8 mouse cellular contexts compared by ENCODE assay signal in genomic region chr9:95279590-95280344, GRCm38 (mm10).
DNase-seq lines count a peak whose midpoint lies in the region; ATAC-seq and TF ChIP-seq lines count a peak whose summit lies in the region.

No protein-coding gene starts in this region.

- 81% methylated on average over 10 of the region's 10 CpGs for WGBS in forebrain, embryonic 14.5 days
- 87% methylated on average over 10 of the region's 10 CpGs for WGBS in forebrain, embryonic 10.5 days
- 55% methylated on average over 10 of the region's 10 CpGs for WGBS in kidney, postnatal 0 days
- WGBS in midbrain, postnatal 0 days: 80% methylated on average over 10 of the region's 10 CpGs

- H3K9ac ChIP-seq in forebrain, embryonic 14.5 days (ENCODE audit: low read length): no peak overlapping the region
- no peak overlapping the region for H3K9ac ChIP-seq in kidney, postnatal 0 days (ENCODE audit: low read depth, low read length)
- H3K9ac ChIP-seq in midbrain, postnatal 0 days (replicated peaks; ENCODE audit: low read length, poor library complexity, severe bottlenecking): no peak overlapping the region

- no peak overlapping the region for H3K27ac ChIP-seq in forebrain, embryonic 14.5 days (ENCODE audit: low read depth, low read length)
- H3K27ac ChIP-seq in forebrain, embryonic 10.5 days: no peak overlapping the region
- no peak overlapping the region for H3K27ac ChIP-seq in kidney, postnatal 0 days
- no peak overlapping the region for H3K27ac ChIP-seq in midbrain, postnatal 0 days (ENCODE audit: low read depth, low read length)

- H3K4me3 ChIP-seq in forebrain, embryonic 14.5 days (ENCODE audit: low read depth, low read length): no peak overlapping the region
- no peak overlapping the region for H3K4me3 ChIP-seq in forebrain, embryonic 10.5 days
- no peak overlapping the region for H3K4me3 ChIP-seq in kidney, postnatal 0 days (replicated peaks; ENCODE audit: low read depth, low read length)
- H3K4me3 ChIP-seq in midbrain, postnatal 0 days (ENCODE audit: low read depth, low read length): no peak overlapping the region

- no peak for TF ChIP-seq CTCF in kidney, postnatal 0 days (IDR thresholded peaks at IDR 0.05; ENCODE audit: low read depth)
- TF ChIP-seq CTCF in midbrain, postnatal 0 days (IDR thresholded peaks at IDR 0.05): no peak

- no peak overlapping the region for H3K4me2 ChIP-seq in forebrain, embryonic 14.5 days (ENCODE audit: low read length)
- H3K4me2 ChIP-seq in kidney, postnatal 0 days (ENCODE audit: low read length): no peak overlapping the region
- no peak overlapping the region for H3K4me2 ChIP-seq in midbrain, postnatal 0 days (ENCODE audit: low read depth, low read length, poor library complexity, severe bottlenecking)

- ATAC-seq in forebrain, embryonic 14.5 days: peak; percentile 50; the same call in 1 of the 2 replicates
- no peak for ATAC-seq in kidney, postnatal 0 days (replicated peaks; ENCODE audit: low FRiP score, low read depth)
- no peak for ATAC-seq in midbrain, postnatal 0 days (ENCODE audit: low FRiP score)

- no peaks in the 10 kb centered on the region for H3K36me3 ChIP-seq in forebrain, embryonic 14.5 days (ENCODE audit: control insufficient read depth, insufficient read depth, low read length)
- H3K36me3 ChIP-seq in forebrain, embryonic 10.5 days (replicated peaks): no peaks in the 10 kb centered on the region
- no peaks in the 10 kb centered on the region for H3K36me3 ChIP-seq in kidney, postnatal 0 days (ENCODE audit: insufficient read depth, low read length)
- no peaks in the 10 kb centered on the region for H3K36me3 ChIP-seq in midbrain, postnatal 0 days (ENCODE audit: insufficient read depth, low read length)

- H3K27me3 ChIP-seq in forebrain, embryonic 14.5 days (replicated peaks; ENCODE audit: control insufficient read depth, insufficient read depth, low read length): no peaks in the 10 kb centered on the region
- no peaks in the 10 kb centered on the region for H3K27me3 ChIP-seq in forebrain, embryonic 10.5 days (ENCODE audit: poor library complexity, severe bottlenecking)
- H3K27me3 ChIP-seq in kidney, postnatal 0 days (ENCODE audit: insufficient read depth, low read length): no peaks in the 10 kb centered on the region
- no peaks in the 10 kb centered on the region for H3K27me3 ChIP-seq in midbrain, postnatal 0 days (ENCODE audit: insufficient read depth, low read length)

- DNase-seq in forebrain, embryonic 14.5 days (ENCODE audit: low spot score): peak; percentile 54
- no peak for DNase-seq in forebrain, embryonic 10.5 days (ENCODE audit: extremely low spot score, low spot score)
- DNase-seq in adipocyte (ENCODE audit: low spot score): peak; percentile 7
- peak; percentile 36 to 59 for DNase-seq in heart, adult 9 months (ENCODE audit: low spot score in 2 of 2)
- DNase-seq in kidney, postnatal 0 days (ENCODE audit: low spot score): peak; percentile 63
- DNase-seq in mesoderm, embryonic 11.5 days (ENCODE audit: low read depth, low spot score): peak; percentile 41
- no peak for DNase-seq in midbrain, postnatal 0 days (ENCODE audit: low spot score)
- no peak for DNase-seq in urinary bladder, adult 2 months (ENCODE audit: low spot score)

- no peaks in the 10 kb centered on the region for H3K4me1 ChIP-seq in forebrain, embryonic 14.5 days (ENCODE audit: control insufficient read depth, insufficient read depth, low read length)
- H3K4me1 ChIP-seq in forebrain, embryonic 10.5 days: no peaks in the 10 kb centered on the region
- 0 out of 2 replicates have a peak, but pooled peaks cover 4% of the 10 kb centered on the region for H3K4me1 ChIP-seq in kidney, postnatal 0 days (replicated peaks; ENCODE audit: insufficient read depth, low read length)
- no peaks in the 10 kb centered on the region for H3K4me1 ChIP-seq in midbrain, postnatal 0 days (ENCODE audit: insufficient read depth, low read length)

- no peaks in the 10 kb centered on the region for H3K9me3 ChIP-seq in forebrain, embryonic 14.5 days (replicated peaks; ENCODE audit: control insufficient read depth, low read length)
- no peaks in the 10 kb centered on the region for H3K9me3 ChIP-seq in forebrain, embryonic 10.5 days
- no peaks in the 10 kb centered on the region for H3K9me3 ChIP-seq in kidney, postnatal 0 days (replicated peaks; ENCODE audit: low read length)
- H3K9me3 ChIP-seq in midbrain, postnatal 0 days (ENCODE audit: low read length): no peaks in the 10 kb centered on the region

Comparison
In these comparisons a context has a peak if more than half of its experiments do, and no peak if none do; other contexts are left out.
1. DNase-seq: peak in forebrain, embryonic 14.5 days (single experiment), adipocyte (single experiment), heart, adult 9 months (2 of 2), kidney, postnatal 0 days (single experiment) and mesoderm, embryonic 11.5 days (single experiment); none in forebrain, embryonic 10.5 days (single experiment), midbrain, postnatal 0 days (single experiment) and urinary bladder, adult 2 months (single experiment).